9 mouse cellular contexts compared by ENCODE assay signal in the genomic region with DNA sequence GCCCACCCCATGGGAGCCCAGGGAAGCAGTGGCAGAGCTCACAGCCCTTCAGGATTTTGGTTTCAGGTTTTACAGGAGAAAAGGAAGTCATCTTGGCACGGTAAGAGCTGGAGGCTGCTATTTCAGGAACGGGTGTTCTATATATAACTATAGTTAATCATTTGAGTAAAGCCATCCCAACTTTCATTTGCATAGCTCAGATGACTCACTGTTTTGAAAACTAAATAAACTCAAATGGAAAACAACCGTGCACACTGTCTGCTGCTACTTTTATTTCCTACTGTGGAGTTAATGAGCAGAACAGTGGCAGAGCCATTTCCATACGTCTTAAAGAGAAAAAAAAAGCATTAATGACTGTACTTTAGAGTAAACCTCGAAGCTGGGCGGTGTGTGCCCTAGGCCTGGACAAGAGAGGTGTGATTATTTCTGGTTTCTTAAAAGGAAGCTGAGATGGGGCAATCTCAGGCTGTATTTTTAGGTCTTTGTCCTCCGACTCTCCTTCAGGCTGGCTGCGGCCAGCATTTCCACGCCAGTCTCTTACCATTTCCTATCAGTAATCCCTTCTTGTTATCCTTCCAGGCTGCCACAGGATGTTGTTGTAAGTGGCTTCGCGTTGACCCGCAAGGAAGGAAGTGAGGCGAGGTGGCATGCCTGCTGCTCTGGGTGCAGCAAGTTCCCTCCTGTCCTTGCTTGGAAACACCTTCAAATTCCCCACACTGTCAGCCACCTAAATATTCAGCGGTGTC. TPM values are rescaled to one million over a fixed set of nuclear protein-coding genes. Genes with fewer than 3 reads are reported as not detected.
A peak's percentile ranks its signal among the peaks of the same experiment; 100 is the strongest.
DNase-seq lines count a peak whose midpoint lies in the region; ATAC-seq lines count a peak whose summit lies in the region.
"Had no signal": no experiment of that assay in that cellular context is flagged by ENCODE, and none has a peak within 500 bp of the region (broad histone marks: within the 10 kb centered on the region; RNA-seq: fewer than 3 reads in every experiment).

No protein-coding gene starts in this region.

- peak; percentile 12 for DNase-seq in lung, postnatal 25 days (ENCODE audit: low spot score)
- no peak for DNase-seq in lung, postnatal 10 days
- peak; percentile 13 for DNase-seq in kidney, adult 9 months
- peak; percentile 21 to 32 for DNase-seq in natural killer cell, adult 2 months (ENCODE audit: low spot score in 2 of 2)
- no peak for DNase-seq in spleen, adult 12 weeks (ENCODE audit: low spot score)
- DNase-seq in gastrocnemius, postnatal 25 days = no peak

- H3K4me3 ChIP-seq in embryonic facial prominence, embryonic 12.5 days = no peak overlapping the region
- H3K4me3 ChIP-seq: intestine, embryonic 15.5 days had no signal

- no peak for ATAC-seq in embryonic facial prominence, embryonic 12.5 days (ENCODE audit: insufficient number of reproducible peaks, insufficient read depth, low FRiP score, low TSS enrichment)
- no peak for ATAC-seq in megakaryocyte-erythroid progenitor cell, adult 5-6 weeks (replicated peaks; ENCODE audit: low FRiP score, low TSS enrichment, poor library complexity, severe bottlenecking)
- ATAC-seq: intestine, embryonic 15.5 days had no signal

- peaks cover 60% of the 10 kb centered on the region for H3K4me1 ChIP-seq in embryonic facial prominence, embryonic 12.5 days

- H3K27me3 ChIP-seq in embryonic facial prominence, embryonic 12.5 days = no peaks in the 10 kb centered on the region

- no peak overlapping the region for H3K9ac ChIP-seq in embryonic facial prominence, embryonic 12.5 days
- H3K9ac ChIP-seq: intestine, embryonic 15.5 days had no signal

- H3K4me2 ChIP-seq in embryonic facial prominence, embryonic 12.5 days (replicated peaks) = no peak overlapping the region
- H3K4me2 ChIP-seq: intestine, embryonic 15.5 days had no signal

- 39% methylated on average over 14 of the region's 14 CpGs for WGBS in embryonic facial prominence, embryonic 12.5 days

- H3K36me3 ChIP-seq in embryonic facial prominence, embryonic 12.5 days = no peaks in the 10 kb centered on the region
- H3K36me3 ChIP-seq: intestine, embryonic 15.5 days had no signal

- H3K27ac ChIP-seq in embryonic facial prominence, embryonic 12.5 days = peak overlapping the region; percentile 32
- H3K27ac ChIP-seq: intestine, embryonic 15.5 days had no signal

- H3K9me3 ChIP-seq in embryonic facial prominence, embryonic 12.5 days = no peaks in the 10 kb centered on the region
- H3K9me3 ChIP-seq: intestine, embryonic 15.5 days had no signal

RNA-seq across cellular contexts. Expression of a gene that starts 29.2 kb away (rescaled TPM):
- 107 TPM in 2 replicates for polyA plus RNA-seq in embryonic facial prominence, embryonic 12.5 days (2016; fragmentation: Nextera tagmentation; extraction: Ambion mirVana)
- total RNA-seq in megakaryocyte-erythroid progenitor cell, adult 5-6 weeks (2014; fragmentation: Nextera tagmentation) = 7.2 and 47.8 TPM in 2 replicates
- total RNA-seq in megakaryocyte-erythroid progenitor cell, adult 5-6 weeks (2017) = 0.23 and 0.34 TPM in 2 replicates
- under 1 TPM; 0.13 to 0.35 TPM for total RNA-seq in gastrocnemius, postnatal 25 days (2021)

Comparison
In these comparisons a context has a peak if more than half of its experiments do, and no peak if none do; other contexts are left out.
1. DNase-seq: peak in lung, postnatal 25 days (single experiment), kidney, adult 9 months (single experiment) and natural killer cell, adult 2 months (2 of 2); none in lung, postnatal 10 days (single experiment), spleen, adult 12 weeks (single experiment) and gastrocnemius, postnatal 25 days (single experiment).